In the genomic region with DNA sequence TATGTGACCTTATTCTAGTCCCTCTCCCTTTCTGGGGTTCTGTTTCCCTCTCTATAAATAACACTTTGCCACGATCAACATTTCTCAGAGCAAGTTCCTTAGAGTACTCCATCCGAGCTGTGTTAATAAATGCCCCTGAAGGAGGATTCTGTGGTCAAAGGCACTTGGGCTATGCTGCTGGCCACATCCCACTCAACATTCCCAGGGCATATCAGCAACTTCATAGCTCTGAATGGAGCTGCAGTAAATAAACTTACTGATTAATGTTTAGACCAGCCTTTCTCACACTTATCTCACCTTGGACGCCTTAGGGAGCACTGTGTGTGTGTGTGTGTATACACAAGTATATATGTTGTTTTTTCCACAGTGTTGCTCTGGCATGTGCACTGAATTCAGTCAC, we compare ENCODE assay signal across 18 mouse cellular contexts. TPM values are rescaled to one million over a fixed set of nuclear protein-coding genes. Genes with fewer than 3 reads are reported as not detected.
DNase-seq lines count a peak whose midpoint lies in the region; ATAC-seq and TF ChIP-seq lines count a peak whose summit lies in the region.
"Had no signal": no experiment of that assay in that cellular context is flagged by ENCODE, and none has a peak within 500 bp of the region (broad histone marks: within the 10 kb centered on the region; RNA-seq: fewer than 3 reads in every experiment).

No protein-coding gene starts in this region.

- no peak for TF ChIP-seq CTCF in cerebellum, adult 2 months (IDR thresholded peaks at IDR 0.05; ENCODE audit: borderline replicate concordance, insufficient read depth, low read depth, low read length)

- H3K27me3 ChIP-seq in kidney, embryonic 16.5 days (ENCODE audit: insufficient read depth, low read length), result no peaks in the 10 kb centered on the region
- no peaks in the 10 kb centered on the region for H3K27me3 ChIP-seq in liver, embryonic 13.5 days
- H3K27me3 ChIP-seq in cerebellum, adult 2 months (ENCODE audit: control insufficient read depth, insufficient read depth, low read length), result no peaks in the 10 kb centered on the region
- H3K27me3 ChIP-seq: forebrain, embryonic 12.5 days; midbrain, embryonic 15.5 days had no signal

- H3K4me2 ChIP-seq in kidney, embryonic 16.5 days (replicated peaks; ENCODE audit: low read depth, low read length), result no peak overlapping the region
- H3K4me2 ChIP-seq in liver, embryonic 13.5 days, result peak overlapping the region; percentile 63
- H3K4me2 ChIP-seq: forebrain, embryonic 12.5 days; lung, embryonic 14.5 days; midbrain, embryonic 15.5 days had no signal

- H3K9ac ChIP-seq in kidney, embryonic 16.5 days (replicated peaks; ENCODE audit: low read length), result no peak overlapping the region
- H3K9ac ChIP-seq in liver, embryonic 13.5 days, result peak overlapping the region; percentile 78
- H3K9ac ChIP-seq: forebrain, embryonic 12.5 days; lung, embryonic 14.5 days; midbrain, embryonic 15.5 days had no signal

- no peaks in the 10 kb centered on the region for H3K36me3 ChIP-seq in kidney, embryonic 16.5 days (ENCODE audit: insufficient read depth, low read length)
- H3K36me3 ChIP-seq in liver, embryonic 13.5 days, result no peaks in the 10 kb centered on the region
- H3K36me3 ChIP-seq: forebrain, embryonic 12.5 days; G1E; midbrain, embryonic 15.5 days had no signal

- H3K9me3 ChIP-seq in kidney, embryonic 16.5 days (ENCODE audit: low read length), result no peaks in the 10 kb centered on the region
- H3K9me3 ChIP-seq in liver, embryonic 13.5 days (replicated peaks), result no peaks in the 10 kb centered on the region
- H3K9me3 ChIP-seq: forebrain, embryonic 12.5 days; midbrain, embryonic 15.5 days had no signal

- no peak for DNase-seq in kidney, postnatal 10 days
- DNase-seq in liver, embryonic 13.5 days, result no peak
- DNase-seq in lung, postnatal 36 days, result peak; percentile 53
- no peak for DNase-seq in cerebellum, adult 2 months
- DNase-seq in right cerebral cortex, postnatal 14 days, result no peak
- DNase-seq: adrenal gland, adult 8-10 months; cerebellum, adult 8-10 months; heart, adult 18-20 months; heart, postnatal 14 days; layer of hippocampus, postnatal 36 days; lung, embryonic 14.5 days; thymus, adult 18-20 months had no signal

- H3K27ac ChIP-seq in kidney, embryonic 16.5 days (ENCODE audit: low read length), result peak overlapping the region; percentile 96
- peak overlapping the region; percentile 100 for H3K27ac ChIP-seq in liver, embryonic 13.5 days
- no peak overlapping the region for H3K27ac ChIP-seq in cerebellum, adult 2 months (ENCODE audit: insufficient read depth, low read length)
- H3K27ac ChIP-seq: forebrain, embryonic 12.5 days; hindbrain, postnatal 0 days; midbrain, embryonic 15.5 days had no signal

- 43% methylated on average over 3 of the region's 3 CpGs for WGBS in kidney, embryonic 16.5 days
- 38% methylated on average over 3 of the region's 3 CpGs for WGBS in liver, embryonic 13.5 days (ENCODE audit: insufficient replicate concordance)
- 87% methylated on average over 3 of the region's 3 CpGs for WGBS in cerebellum, adult 2 months

- no peak overlapping the region for H3K4me3 ChIP-seq in kidney, embryonic 16.5 days (ENCODE audit: low read length)
- H3K4me3 ChIP-seq in liver, embryonic 13.5 days (replicated peaks), result peak overlapping the region; percentile 11; the same call in 1 of the 2 replicates
- H3K4me3 ChIP-seq in cerebellum, adult 2 months (replicated peaks; ENCODE audit: insufficient read depth, low read depth, low read length), result no peak overlapping the region
- H3K4me3 ChIP-seq: forebrain, embryonic 12.5 days; midbrain, embryonic 15.5 days had no signal

- no peak for TF ChIP-seq POLR2A in cerebellum, adult 2 months (IDR thresholded peaks at IDR 0.05; ENCODE audit: borderline replicate concordance, insufficient read depth, low read length)

- ATAC-seq in kidney, embryonic 16.5 days (ENCODE audit: low FRiP score, low TSS enrichment), result peak; percentile 47
- 0 out of 2 replicates have a peak, but pooled peaks have one; percentile 6 for ATAC-seq in erythroblast, adult 5-6 weeks (replicated peaks; ENCODE audit: low FRiP score, poor library complexity, severe bottlenecking)
- no peak for ATAC-seq in liver, embryonic 13.5 days (ENCODE audit: low read depth)
- ATAC-seq: hindbrain, postnatal 0 days; midbrain, embryonic 15.5 days had no signal

- H3K4me1 ChIP-seq in kidney, embryonic 16.5 days (ENCODE audit: insufficient read depth, low read length), result peaks cover 42% of the 10 kb centered on the region
- H3K4me1 ChIP-seq in liver, embryonic 13.5 days (replicated peaks), result peaks cover 100% of the 10 kb centered on the region
- no peaks in the 10 kb centered on the region for H3K4me1 ChIP-seq in cerebellum, adult 2 months (ENCODE audit: control insufficient read depth, insufficient read depth, low read length)

RNA-seq across cellular contexts. Expression of gene Hipk2, which starts 41.5 kb away (rescaled TPM):
- polyA plus RNA-seq in kidney, embryonic 16.5 days (2015; fragmentation: Nextera tagmentation; extraction: Ambion mirVana), result 28.0 and 32.8 TPM in 2 replicates
- total RNA-seq in erythroblast, adult 5-6 weeks (2015; ENCODE audit: low replicate concordance), result 127 and 168 TPM in 2 replicates
- total RNA-seq in erythroblast, adult 5-6 weeks (2017; ENCODE audit: low replicate concordance), result 72.9 and 90.6 TPM in 2 replicates
- polyA plus RNA-seq in liver, embryonic 13.5 days (2015; fragmentation: Nextera tagmentation; extraction: Ambion mirVana), result 20.1 and 20.4 TPM in 2 replicates
- polyA plus RNA-seq in cerebellum, adult 2 months (2012; rRNA removed), result 34.3 and 36.6 TPM in 2 replicates

RNA-seq across cellular contexts. Expression of gene Tbxas1, which starts 42.2 kb away (rescaled TPM):
- 8.4 and 9.2 TPM in 2 replicates for polyA plus RNA-seq in kidney, embryonic 16.5 days (2015; fragmentation: Nextera tagmentation; extraction: Ambion mirVana)
- 55.9 and 63.7 TPM in 2 replicates for total RNA-seq in erythroblast, adult 5-6 weeks (2015; ENCODE audit: low replicate concordance)
- 83.5 and 85.7 TPM in 2 replicates for total RNA-seq in erythroblast, adult 5-6 weeks (2017; ENCODE audit: low replicate concordance)
- 11.4 and 12.2 TPM in 2 replicates for polyA plus RNA-seq in liver, embryonic 13.5 days (2015; fragmentation: Nextera tagmentation; extraction: Ambion mirVana)
- polyA plus RNA-seq in cerebellum, adult 2 months (2012; rRNA removed), result 1.2 TPM in 2 replicates
